Mouse (Mus musculus): ENCODE measurements around the gene Mpnd.

DNA sequence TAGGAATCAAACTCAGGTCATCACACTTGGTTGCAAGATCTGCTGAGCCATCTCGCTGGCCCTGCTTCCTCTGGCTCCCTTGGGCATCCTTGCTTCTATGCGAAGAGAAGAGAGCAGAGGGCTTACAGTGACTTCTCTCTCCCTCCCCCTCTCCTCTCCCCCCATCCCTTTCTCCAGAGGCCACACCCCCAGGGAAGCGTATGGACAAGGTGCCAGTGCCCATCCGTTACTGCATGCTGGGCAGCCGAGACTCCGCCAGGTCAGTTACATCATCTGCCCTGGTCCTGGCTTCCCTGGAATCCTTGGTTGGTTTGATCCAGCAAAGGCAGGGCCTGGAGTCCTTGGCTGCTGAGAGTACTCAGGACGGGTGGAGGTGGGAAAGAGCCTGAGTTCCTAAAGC, 5.9 kb downstream of the Mpnd start:
- no peak for TF ChIP-seq POLR2A (IDR thresholded peaks at IDR 0.05; ENCODE audit: low read depth, low read length)
- no peak for TF ChIP-seq CTCF (IDR thresholded peaks at IDR 0.05; ENCODE audit: extremely low read depth, insufficient read length, insufficient replicate concordance, low read depth, low read length)
